Mouse (Mus musculus) neural tube, embryonic 10.5 days (tissue): ENCODE measurements around the gene Cyth1.

ENCODE experiments used
- DNase-seq: peaks from one replicate; pipeline ENCODE4 v3.0.0-alpha.2; 2017; ENCODE audit warnings: low spot score; ENCODE audit errors: extremely low spot score

The Cyth1 gene

GRCm38 (mm10) chr11:118118777-118119176, 129.6 kb downstream of the Cyth1 start:
- no peak for DNase-seq

- no peak for DNase-seq
Observed at GRCm38 (mm10) chr11:118114581-118115110, 133.7 kb downstream of the Cyth1 start.

GRCm38 (mm10) chr11:118113516-118114205, 134.7 kb downstream of the Cyth1 start:
- DNase-seq = no peak

- DNase-seq = peak; percentile 87
Observed at GRCm38 (mm10) chr11:118104001-118104400, 144.4 kb downstream of the Cyth1 start.

GRCm38 (mm10) chr11:118103383-118103782, 145.0 kb downstream of the Cyth1 start:
- no peak for DNase-seq

GRCm38 (mm10) chr11:118102838-118103237, 145.6 kb downstream of the Cyth1 start:
- DNase-seq = peak; percentile 90

GRCm38 (mm10) chr11:118101133-118101532, 147.3 kb downstream of the Cyth1 start:
- no peak for DNase-seq

GRCm38 (mm10) chr11:118096736-118097135, 151.7 kb downstream of the Cyth1 start:
- no peak for DNase-seq

- no peak for DNase-seq
Observed at GRCm38 (mm10) chr11:118095004-118095403, 153.4 kb downstream of the Cyth1 start.

- peak; percentile 34 for DNase-seq
Observed at GRCm38 (mm10) chr11:118091002-118091670, 157.3 kb downstream of the Cyth1 start.

- no peak for DNase-seq
Observed at GRCm38 (mm10) chr11:118088896-118089295, 159.5 kb downstream of the Cyth1 start.

- DNase-seq = no peak
Observed at GRCm38 (mm10) chr11:118085961-118086360, 162.4 kb downstream of the Cyth1 start.

GRCm38 (mm10) chr11:118085176-118085575, 163.2 kb downstream of the Cyth1 start:
- DNase-seq = no peak

GRCm38 (mm10) chr11:118084266-118084665, 164.1 kb downstream of the Cyth1 start:
- no peak for DNase-seq

- DNase-seq = peak; percentile 76
Observed at GRCm38 (mm10) chr11:118083811-118084210, 164.6 kb downstream of the Cyth1 start.

GRCm38 (mm10) chr11:118082294-118082693, 166.1 kb downstream of the Cyth1 start:
- DNase-seq = no peak
